14 mouse cellular contexts compared by ENCODE assay signal in the genomic region with DNA sequence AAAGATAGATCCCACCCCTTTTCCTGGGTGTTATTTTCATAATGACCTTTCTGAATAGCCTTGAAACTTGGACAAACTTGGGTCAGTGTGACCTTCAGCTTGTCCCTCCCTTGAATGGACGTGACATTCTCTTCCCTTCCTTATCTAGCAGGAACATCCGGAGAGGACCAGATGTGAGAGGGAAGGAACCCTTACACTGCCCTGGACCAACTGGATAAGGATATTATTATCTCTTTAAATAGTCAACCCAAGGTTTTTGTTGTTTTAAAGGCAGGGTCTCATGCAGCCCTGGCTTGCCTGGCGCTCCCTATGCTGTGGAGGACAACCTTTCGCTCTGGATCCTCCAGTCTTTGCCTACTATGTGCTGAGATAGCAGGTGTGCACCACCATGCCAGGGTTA. TPM values are rescaled to one million over a fixed set of nuclear protein-coding genes. Genes with fewer than 3 reads are reported as not detected.
DNase-seq lines count a peak whose midpoint lies in the region; ATAC-seq and TF ChIP-seq lines count a peak whose summit lies in the region.
"Had no signal": no experiment of that assay in that cellular context is flagged by ENCODE, and none has a peak within 500 bp of the region (broad histone marks: within the 10 kb centered on the region; RNA-seq: fewer than 3 reads in every experiment).

No protein-coding gene starts in this region.

- no peak overlapping the region for H3K4me2 ChIP-seq in heart, embryonic 14.5 days (ENCODE audit: low read length)
- peak overlapping the region; percentile 52 for H3K4me2 ChIP-seq in liver, embryonic 11.5 days
- H3K4me2 ChIP-seq: hindbrain, embryonic 14.5 days; limb, embryonic 15.5 days had no signal

- no peak overlapping the region for H3K9ac ChIP-seq in heart, embryonic 14.5 days (ENCODE audit: low read length)
- no peak overlapping the region for H3K9ac ChIP-seq in liver, embryonic 11.5 days (ENCODE audit: low read depth, low read length)
- H3K9ac ChIP-seq: hindbrain, embryonic 14.5 days; limb, embryonic 15.5 days had no signal

- H3K27me3 ChIP-seq in heart, embryonic 14.5 days (ENCODE audit: control insufficient read depth, insufficient read depth, low read length) = no peaks in the 10 kb centered on the region
- no peaks in the 10 kb centered on the region for H3K27me3 ChIP-seq in testis, adult 2 months (ENCODE audit: control insufficient read depth, insufficient read depth, low read length)
- no peaks in the 10 kb centered on the region for H3K27me3 ChIP-seq in liver, embryonic 11.5 days (replicated peaks; ENCODE audit: control insufficient read depth, insufficient read depth, low read length)
- H3K27me3 ChIP-seq: CH12.LX; limb, embryonic 15.5 days had no signal

- 34% methylated on average over 4 of the region's 4 CpGs for WGBS in heart, embryonic 14.5 days
- 29% methylated on average over 4 of the region's 4 CpGs for WGBS in liver, embryonic 11.5 days

- ATAC-seq in heart, embryonic 14.5 days (ENCODE audit: insufficient number of reproducible peaks, insufficient read depth, low FRiP score, low read depth) = no peak
- ATAC-seq in liver, embryonic 11.5 days (replicated peaks; ENCODE audit: low FRiP score) = peak; percentile 68
- ATAC-seq in megakaryocyte-erythroid progenitor cell, adult 5-6 weeks (replicated peaks; ENCODE audit: low FRiP score, low TSS enrichment, poor library complexity, severe bottlenecking) = peak; percentile 12

- TF ChIP-seq CTCF in testis, adult 2 months (IDR thresholded peaks at IDR 0.05; ENCODE audit: control insufficient read depth, insufficient read depth, insufficient replicate concordance, low read depth, low read length) = no peak

- H3K36me3 ChIP-seq in heart, embryonic 14.5 days (ENCODE audit: control insufficient read depth, insufficient read depth, low read length) = peaks cover 79% of the 10 kb centered on the region
- H3K36me3 ChIP-seq in testis, adult 2 months (ENCODE audit: control insufficient read depth, insufficient read depth, low read length) = peaks cover 1% of the 10 kb centered on the region; the same call in 1 of the 2 replicates
- H3K36me3 ChIP-seq in liver, embryonic 11.5 days (ENCODE audit: control insufficient read depth, insufficient read depth, low read length) = peaks cover 11% of the 10 kb centered on the region; the same call in 1 of the 2 replicates

- DNase-seq in heart, adult 18-20 months = no peak
- no peak for DNase-seq in testis, postnatal 10 days (ENCODE audit: low spot score)
- DNase-seq in liver, embryonic 11.5 days (ENCODE audit: low spot score) = no peak
- DNase-seq in cerebellum, adult 9-10 months = no peak
- DNase-seq in MN1 (ENCODE audit: low spot score) = no peak

- no peaks in the 10 kb centered on the region for H3K9me3 ChIP-seq in heart, embryonic 14.5 days (ENCODE audit: control insufficient read depth, low read length)
- no peaks in the 10 kb centered on the region for H3K9me3 ChIP-seq in liver, embryonic 11.5 days (ENCODE audit: control insufficient read depth, low read length)
- H3K9me3 ChIP-seq: forebrain, embryonic 10.5 days; limb, embryonic 15.5 days had no signal

- H3K4me3 ChIP-seq in heart, embryonic 14.5 days (ENCODE audit: control insufficient read depth in 1 of 2, insufficient read depth in 1 of 2, low read depth in 1 of 2, low read length in 2 of 2) = no peak overlapping the region
- H3K4me3 ChIP-seq in testis, adult 2 months (ENCODE audit: control insufficient read depth, low read depth, low read length) = no peak overlapping the region
- no peak overlapping the region for H3K4me3 ChIP-seq in liver, embryonic 11.5 days (ENCODE audit: low read depth, low read length)
- H3K4me3 ChIP-seq: forebrain, embryonic 10.5 days; limb, embryonic 15.5 days had no signal

- peak overlapping the region; percentile 55; a peak in 3 of 4 replicates for H3K27ac ChIP-seq in heart, embryonic 14.5 days (replicated peaks in 1 of 2; ENCODE audit: control insufficient read depth in 1 of 2, insufficient read depth in 1 of 2, low read depth in 2 of 2, low read length in 2 of 2)
- peak overlapping the region; percentile 39; the same call in 1 of the 2 replicates for H3K27ac ChIP-seq in testis, adult 2 months (ENCODE audit: control insufficient read depth, insufficient read depth, low read depth, low read length)
- peak overlapping the region; percentile 45; the same call in 1 of the 2 replicates for H3K27ac ChIP-seq in liver, embryonic 11.5 days (ENCODE audit: low read depth, low read length)
- H3K27ac ChIP-seq: forebrain, embryonic 10.5 days; hindbrain, embryonic 14.5 days had no signal

- no peak for TF ChIP-seq POLR2A in testis, adult 2 months (IDR thresholded peaks at IDR 0.05; ENCODE audit: control insufficient read depth, low read depth, low read length)

- peaks cover 19 to 46% of the 10 kb centered on the region in 2 experiments for H3K4me1 ChIP-seq in heart, embryonic 14.5 days (ENCODE audit: control insufficient read depth in 2 of 2, insufficient read depth in 2 of 2, low read length in 2 of 2)
- no peaks in the 10 kb centered on the region; the same call in 1 of the 2 replicates for H3K4me1 ChIP-seq in testis, adult 2 months (ENCODE audit: control insufficient read depth, insufficient read depth, low read length)
- H3K4me1 ChIP-seq in liver, embryonic 11.5 days (replicated peaks; ENCODE audit: control insufficient read depth, insufficient read depth, low read length) = peaks cover 20% of the 10 kb centered on the region

RNA-seq across cellular contexts. Expression of a gene that starts 6.7 kb away (rescaled TPM):
- 21.9 and 26.8 TPM in 2 replicates for polyA plus RNA-seq in heart, embryonic 14.5 days (2014; fragmentation: Nextera tagmentation; extraction: Ambion mirVana)
- total RNA-seq in heart, adult 18-20 months (2021) = 1 to 10 TPM; 3.8 to 4.5 TPM
- 1.6 TPM in 2 replicates for polyA plus RNA-seq in testis, adult 2 months (2012; rRNA removed)
- 13.2 and 13.5 TPM in 2 replicates for polyA plus RNA-seq in liver, embryonic 11.5 days (2014; fragmentation: Nextera tagmentation; extraction: Ambion mirVana)
- total RNA-seq in megakaryocyte-erythroid progenitor cell, adult 5-6 weeks (2014; fragmentation: Nextera tagmentation) = 0.79 and 2.7 TPM in 2 replicates
- 1.1 and 5.3 TPM in 2 replicates for total RNA-seq in megakaryocyte-erythroid progenitor cell, adult 5-6 weeks (2017)
- total RNA-seq: neutrophil, adult 5-6 weeks had no signal

RNA-seq across cellular contexts. Expression of a gene that starts 16.3 kb away (rescaled TPM):
- polyA plus RNA-seq in heart, embryonic 14.5 days (2014; fragmentation: Nextera tagmentation; extraction: Ambion mirVana) = 0.08 and 0.12 TPM in 2 replicates
- under 1 TPM in 1 of 2 experiments, not detected in 1; 0.08 TPM for total RNA-seq in heart, adult 18-20 months (2021)
- polyA plus RNA-seq in testis, adult 2 months (2012; rRNA removed) = 1.8 and 2.4 TPM in 2 replicates
- 0.15 and 0.16 TPM in 2 replicates for polyA plus RNA-seq in liver, embryonic 11.5 days (2014; fragmentation: Nextera tagmentation; extraction: Ambion mirVana)
- 0.28 and 0.35 TPM in 2 replicates for total RNA-seq in megakaryocyte-erythroid progenitor cell, adult 5-6 weeks (2014; fragmentation: Nextera tagmentation)
- total RNA-seq in megakaryocyte-erythroid progenitor cell, adult 5-6 weeks (2017) = not detected in 2 replicates
- total RNA-seq: gastrocnemius, adult 8-10 months had no signal

RNA-seq across cellular contexts. Expression of a gene that starts 28.5 kb away (rescaled TPM):
- 88.4 and 89.1 TPM in 2 replicates for polyA plus RNA-seq in heart, embryonic 14.5 days (2014; fragmentation: Nextera tagmentation; extraction: Ambion mirVana)
- 10 to 100 TPM; 98.8 to 98.9 TPM for total RNA-seq in heart, adult 18-20 months (2021)
- polyA plus RNA-seq in testis, adult 2 months (2012; rRNA removed) = 80.7 and 84.7 TPM in 2 replicates
- 124 and 128 TPM in 2 replicates for polyA plus RNA-seq in liver, embryonic 11.5 days (2014; fragmentation: Nextera tagmentation; extraction: Ambion mirVana)
- total RNA-seq in megakaryocyte-erythroid progenitor cell, adult 5-6 weeks (2014; fragmentation: Nextera tagmentation) = 148 and 150 TPM in 2 replicates
- total RNA-seq in megakaryocyte-erythroid progenitor cell, adult 5-6 weeks (2017) = 58.8 and 82.4 TPM in 2 replicates

RNA-seq across cellular contexts. Expression of a gene that starts 39.8 kb away (rescaled TPM):
- polyA plus RNA-seq in heart, embryonic 14.5 days (2014; fragmentation: Nextera tagmentation; extraction: Ambion mirVana) = 0.04 and 0.45 TPM in 2 replicates
- total RNA-seq in heart, adult 18-20 months (2021) = not detected
- polyA plus RNA-seq in testis, adult 2 months (2012; rRNA removed) = 7.6 and 7.8 TPM in 2 replicates
- 0.18 and 0.52 TPM in 2 replicates for polyA plus RNA-seq in liver, embryonic 11.5 days (2014; fragmentation: Nextera tagmentation; extraction: Ambion mirVana)
- not detected in 2 replicates for total RNA-seq in megakaryocyte-erythroid progenitor cell, adult 5-6 weeks (2014; fragmentation: Nextera tagmentation)
- total RNA-seq in megakaryocyte-erythroid progenitor cell, adult 5-6 weeks (2017) = not detected in 2 replicates
- total RNA-seq: neutrophil, adult 5-6 weeks had no signal

RNA-seq across cellular contexts. Expression of a gene that starts 54.8 kb away (rescaled TPM):
- polyA plus RNA-seq in heart, embryonic 14.5 days (2014; fragmentation: Nextera tagmentation; extraction: Ambion mirVana) = 2.8 TPM in 2 replicates
- total RNA-seq in heart, adult 18-20 months (2021) = 1 to 10 TPM; 3.7 to 4.0 TPM
- 34.2 and 41.6 TPM in 2 replicates for polyA plus RNA-seq in testis, adult 2 months (2012; rRNA removed)
- polyA plus RNA-seq in liver, embryonic 11.5 days (2014; fragmentation: Nextera tagmentation; extraction: Ambion mirVana) = 0.58 and 0.80 TPM in 2 replicates
- total RNA-seq in megakaryocyte-erythroid progenitor cell, adult 5-6 weeks (2014; fragmentation: Nextera tagmentation) = not detected in 2 replicates
- total RNA-seq in megakaryocyte-erythroid progenitor cell, adult 5-6 weeks (2017) = not detected in 2 replicates
- total RNA-seq: neutrophil, adult 5-6 weeks had no signal
